Mouse (Mus musculus): ENCODE data around the gene Twsg1.

- TF ChIP-seq CTCF (IDR thresholded peaks at IDR 0.05; ENCODE audit: control insufficient read depth, insufficient read depth, low read length) (no peak), POLR2A (IDR thresholded peaks at IDR 0.05; ENCODE audit: borderline replicate concordance, control insufficient read depth, low read depth, low read length) (no peak)
Measured at GRCm38 (mm10) chr17:65956993-65957781, 6.2 kb upstream of the Twsg1 start.
